Mouse (Mus musculus) stomach, postnatal 0 days (tissue): ENCODE results near the gene Zfp790. TPM values are rescaled to one million over a fixed set of nuclear protein-coding genes. Genes with fewer than 3 reads are reported as not detected.

ENCODE experiments used
- ATAC-seq: fragments of 200-750 bp; cut with Nextera tagmentation; 2 replicates; pipeline ENCODE4 v1.8.0; 2017; ENCODE audit not compliant: low FRiP score, low TSS enrichment
- DNase-seq: peaks from one replicate; pipeline ENCODE4 v3.0.0-alpha.2; 2016; ENCODE audit warnings: low spot score
- H3K27ac ChIP-seq: fragments of 300-500 bp; sonication (generic); replicated peaks from 2 replicates; pipeline ENCODE4 v1.5.1; 2014; ENCODE audit warnings: mild to moderate bottlenecking, control low read depth
- H3K27me3 ChIP-seq: fragments of 300-500 bp; sonication (generic); 2 replicates; pipeline ENCODE4 v1.6.1; 2014; ENCODE audit warnings: low read length; ENCODE audit not compliant: control insufficient read depth, insufficient read depth
- H3K36me3 ChIP-seq: fragments of 300-500 bp; sonication (generic); 2 replicates; pipeline ENCODE4 v1.6.1; 2014; ENCODE audit warnings: low read length, mixed read lengths; ENCODE audit not compliant: control insufficient read depth, insufficient read depth
- H3K4me1 ChIP-seq: fragments of 300-500 bp; sonication (generic); replicated peaks from 2 replicates; pipeline ENCODE4 v1.6.1; 2014; ENCODE audit warnings: antibody characterized with exemption; ENCODE audit not compliant: control insufficient read depth, insufficient read depth
- H3K4me2 ChIP-seq: fragments of 300-500 bp; sonication (generic); replicated peaks from 2 replicates; pipeline ENCODE4 v1.6.1; 2014; ENCODE audit warnings: low read depth, mild to moderate bottlenecking, control low read depth, moderate library complexity
- H3K4me3 ChIP-seq: fragments of 300-500 bp; sonication (generic); 2 replicates; pipeline ENCODE4 v1.5.1; 2014; ENCODE audit warnings: low read depth, low read length, control low read depth
- H3K9ac ChIP-seq: fragments of 300-500 bp; sonication (generic); 2 replicates; pipeline ENCODE4 v1.6.1; 2014; ENCODE audit warnings: mild to moderate bottlenecking, low read length, control low read depth, mixed read lengths
- H3K9me3 ChIP-seq: fragments of 300-500 bp; sonication (generic); 2 replicates; pipeline ENCODE4 v1.6.1; 2016; ENCODE audit warnings: low read length; ENCODE audit not compliant: control insufficient read depth
- CTCF ChIP-seq: IDR thresholded peaks from 2 replicates; pipeline ENCODE4 v1.5.1; 2016; ENCODE audit warnings: antibody characterized with exemption, low read depth, mild to moderate bottlenecking, moderate library complexity
- EP300 ChIP-seq: optimal IDR thresholded peaks from 2 replicates; pipeline ENCODE3; 2016; ENCODE audit warnings: antibody characterized with exemption
- WGBS: fragments of 180-500 bp; shearing (Covaris S2); extraction: QIAGEN DNeasy Blood & Tissue Kit; methylation state at CpG from one replicate; pipeline ENCODE4 v1.1.7; 2014; 5-methylcytosine and 5-hydroxymethylcytosine counted together
- polyA plus RNA-seq: library from polyadenylated mRNA; unstranded; fragments of >200 nt; fragmentation: Nextera tagmentation; extraction: Ambion mirVana; gene quantifications from 2 replicates; pipeline ENCODE4 v1.2.1, GENCODE M21; 2015

Zfp790 gene
- polyA plus RNA-seq, 1 experiment from 2014 or later, result 5.3 TPM

DNA sequence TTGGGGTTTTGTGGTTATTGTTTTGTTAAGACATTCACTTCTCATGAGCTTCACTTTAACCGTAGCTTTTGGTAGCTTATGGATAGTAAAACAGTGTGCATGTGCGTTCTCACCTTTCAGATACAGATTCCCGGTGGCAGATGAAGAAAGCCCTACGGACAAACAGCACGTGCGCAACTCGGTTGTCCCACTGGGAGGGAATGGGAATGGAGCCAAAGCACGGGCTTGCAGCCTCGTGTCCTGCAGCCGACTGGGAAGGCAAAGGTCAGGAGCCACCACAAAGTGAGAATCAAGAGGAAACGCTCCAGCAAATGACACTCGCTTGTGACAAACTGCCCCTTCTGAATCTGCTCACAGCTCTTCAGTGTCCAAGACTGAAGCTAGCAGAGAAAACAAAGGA is 12.1 kb downstream of the Zfp790 start:
- 93% methylated on average over 12 of the region's 12 CpGs for WGBS
- Histone ChIP-seq H3K9me3 (no peaks in the 10 kb centered on the region), H3K4me3 (no peak overlapping the region), H3K4me2 (no peak overlapping the region), H3K27ac (no peak overlapping the region), H3K36me3 (peaks cover 41% of the 10 kb centered on the region), H3K27me3 (no peaks in the 10 kb centered on the region), H3K9ac (no peak overlapping the region), H3K4me1 (no peaks in the 10 kb centered on the region)
- no peak for ATAC-seq
- DNase-seq, result no peak
- no peak for TF ChIP-seq CTCF
- TF ChIP-seq EP300, result no peak

DNA sequence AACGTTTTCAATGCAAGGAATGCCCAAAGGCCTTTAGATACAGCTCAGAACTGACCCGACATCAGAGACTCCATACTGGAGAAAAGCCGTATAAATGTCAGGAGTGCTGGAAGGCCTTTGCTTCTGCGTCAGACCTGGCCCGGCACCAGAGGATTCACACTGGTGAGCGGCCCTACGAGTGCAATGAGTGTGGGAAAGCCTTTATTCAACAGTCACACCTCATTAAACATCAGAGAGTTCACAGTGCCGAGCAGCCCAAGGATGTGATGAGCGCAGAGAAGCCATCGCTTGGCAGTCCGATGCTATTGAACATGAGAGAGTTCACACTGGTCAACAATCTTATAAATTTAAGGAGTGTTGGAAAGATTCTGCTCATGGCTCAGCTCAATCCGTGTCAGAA is 13.9 kb downstream of the Zfp790 start:
- 92% methylated on average over 12 of the region's 12 CpGs for WGBS
- Histone ChIP-seq H3K27ac (no peak overlapping the region), H3K27me3 (no peaks in the 10 kb centered on the region), H3K4me1 (no peaks in the 10 kb centered on the region), H3K36me3 (peaks cover 37% of the 10 kb centered on the region), H3K9me3 (no peaks in the 10 kb centered on the region), H3K4me2 (no peak overlapping the region), H3K9ac (no peak overlapping the region), H3K4me3 (no peak overlapping the region)
- no peak for ATAC-seq
- DNase-seq, result no peak
- no peak for TF ChIP-seq CTCF
- no peak for TF ChIP-seq EP300

DNA sequence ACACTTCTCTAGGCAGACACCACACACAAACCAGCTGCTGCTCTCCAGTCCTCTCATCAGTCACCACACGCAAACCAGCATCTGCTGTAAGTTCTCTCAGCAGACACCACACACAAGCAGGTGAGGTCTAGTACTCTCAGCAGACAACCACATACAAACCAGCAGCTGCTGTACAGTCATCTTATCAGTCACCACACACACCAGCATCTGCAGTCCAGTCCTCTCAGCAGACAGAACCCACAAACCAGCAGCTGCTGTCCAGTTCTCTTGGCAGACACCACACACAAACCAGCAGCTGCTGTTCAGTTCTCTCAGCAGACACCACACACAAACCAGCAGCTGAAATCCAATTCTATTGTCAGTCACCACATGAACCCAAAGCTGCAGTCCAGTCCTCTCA is 20.9 kb downstream of the Zfp790 start:
- H3K4me1 ChIP-seq, result no peaks in the 10 kb centered on the region
- no peak overlapping the region for H3K9ac ChIP-seq
- no peak overlapping the region for H3K4me3 ChIP-seq
- no peaks in the 10 kb centered on the region; the same call in 1 of the 2 replicates for H3K36me3 ChIP-seq
- no peak overlapping the region for H3K27ac ChIP-seq
- no peaks in the 10 kb centered on the region for H3K9me3 ChIP-seq
- WGBS, result 96% methylated on average over 1 of the region's 1 CpGs
- TF ChIP-seq EP300 (no peak), CTCF (no peak)
- no peak for DNase-seq
- H3K4me2 ChIP-seq, result no peak overlapping the region
- ATAC-seq, result no peak
- H3K27me3 ChIP-seq, result no peaks in the 10 kb centered on the region

DNA sequence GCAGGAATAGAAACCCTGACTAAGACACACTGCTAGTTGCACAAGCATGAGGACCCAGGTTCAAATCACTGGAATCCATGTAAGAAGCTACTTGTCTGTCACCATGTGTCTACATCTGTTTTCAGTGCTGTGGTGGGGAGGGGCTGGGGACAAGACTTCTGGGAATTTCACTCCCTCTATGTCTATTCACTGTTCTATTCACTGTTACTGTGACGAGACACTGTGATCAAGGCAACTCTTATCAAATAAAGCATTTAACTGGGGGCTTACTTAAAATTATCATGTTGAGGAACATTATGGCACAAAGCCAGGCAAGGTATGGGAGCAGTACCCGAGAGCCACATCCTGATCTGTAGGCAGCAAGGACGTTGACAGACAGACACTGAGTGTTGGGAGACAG is 23.3 kb downstream of the Zfp790 start:
- Histone ChIP-seq H3K9me3 (no peaks in the 10 kb centered on the region), H3K4me2 (no peak overlapping the region), H3K36me3 (no peaks in the 10 kb centered on the region), H3K27me3 (no peaks in the 10 kb centered on the region), H3K4me3 (no peak overlapping the region), H3K9ac (no peak overlapping the region), H3K27ac (no peak overlapping the region), H3K4me1 (no peaks in the 10 kb centered on the region)
- 84% methylated on average over 3 of the region's 3 CpGs for WGBS
- DNase-seq, result no peak
- TF ChIP-seq EP300, result no peak
- no peak for TF ChIP-seq CTCF
- ATAC-seq, result no peak

DNA sequence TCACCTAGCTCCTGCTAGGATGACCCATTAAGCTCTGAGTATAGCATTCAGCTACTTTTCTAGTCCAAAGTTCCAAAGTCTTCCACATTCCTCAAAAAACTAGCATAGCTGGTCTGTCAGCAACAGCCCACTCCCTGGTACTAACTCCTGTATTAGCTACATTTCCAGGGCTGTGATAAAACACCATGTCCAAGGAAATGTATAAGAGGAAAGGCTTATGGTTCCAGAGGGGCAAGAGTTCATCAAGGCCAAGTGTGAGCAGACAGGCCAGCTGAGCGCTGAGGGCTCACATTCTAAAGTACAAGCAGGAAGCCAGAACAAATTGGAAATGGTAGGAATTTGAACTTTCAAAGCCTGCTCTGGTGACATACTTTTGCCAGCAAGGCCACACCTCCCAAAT is 26.2 kb downstream of the Zfp790 start:
- WGBS, result 97% methylated on average over 1 of the region's 1 CpGs
- Histone ChIP-seq H3K4me1 (no peaks in the 10 kb centered on the region), H3K27ac (no peak overlapping the region), H3K9me3 (no peaks in the 10 kb centered on the region), H3K27me3 (no peaks in the 10 kb centered on the region), H3K4me3 (no peak overlapping the region), H3K9ac (no peak overlapping the region), H3K4me2 (no peak overlapping the region), H3K36me3 (no peaks in the 10 kb centered on the region)
- ATAC-seq, result no peak
- TF ChIP-seq CTCF, result no peak
- no peak for TF ChIP-seq EP300
- no peak for DNase-seq

DNA sequence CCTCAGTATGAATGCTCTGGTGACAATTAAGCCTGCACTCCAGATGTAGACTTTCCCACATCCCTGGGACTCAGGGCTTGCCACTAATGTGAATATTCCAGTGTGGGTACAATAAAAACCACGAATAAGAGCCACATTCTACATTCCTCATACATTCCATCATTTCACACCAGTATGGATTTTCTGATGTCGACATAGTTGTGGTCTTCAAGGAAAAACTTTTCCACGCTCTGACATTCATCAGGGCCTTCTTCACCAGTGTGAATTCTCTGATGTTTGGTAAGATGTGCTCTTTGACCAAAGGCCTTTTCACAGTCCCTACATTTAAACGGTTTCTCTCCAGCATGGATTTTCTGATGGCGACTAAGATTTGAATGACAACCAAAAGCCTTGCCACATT is 28.7 kb downstream of the Zfp790 start:
- no peaks in the 10 kb centered on the region for H3K36me3 ChIP-seq
- H3K27ac ChIP-seq, result no peak overlapping the region
- WGBS, result 89% methylated on average over 5 of the region's 5 CpGs

More for the DNA sequence above, 28.7 kb downstream of the Zfp790 start:
- Histone ChIP-seq H3K4me1 (no peaks in the 10 kb centered on the region), H3K4me3 (no peak overlapping the region), H3K27me3 (no peaks in the 10 kb centered on the region), H3K9me3 (no peaks in the 10 kb centered on the region), H3K4me2 (no peak overlapping the region), H3K9ac (no peak overlapping the region)
- TF ChIP-seq EP300 (no peak), CTCF (no peak)
- DNase-seq, result no peak
- no peak for ATAC-seq
